Mouse (Mus musculus) E14TG2a.4 (cell line): ENCODE measurements around the gene Nlrc5.

Experiments
- H3K27me3 ChIP-seq: 2 replicates; pipeline ENCODE4 v1.6.1; 2014; ENCODE audit warnings: low read length, control low read depth; ENCODE audit not compliant: insufficient read depth
- H3K36me3 ChIP-seq: 2 replicates; pipeline ENCODE4 v1.6.1; 2014; ENCODE audit warnings: low read length, control low read depth; ENCODE audit not compliant: insufficient read depth
- H3K4me1 ChIP-seq: replicated peaks from 2 replicates; pipeline ENCODE4 v1.6.1; 2014; ENCODE audit warnings: low read depth, low read length, control low read depth
- H3K4me3 ChIP-seq: replicated peaks from 2 replicates; pipeline ENCODE4 v1.5.1; 2014; ENCODE audit warnings: mild to moderate bottlenecking, low read length
- H3K9me3 ChIP-seq: 2 replicates; pipeline ENCODE4 v1.6.1; 2014; ENCODE audit warnings: low read length, control low read depth
- CTCF ChIP-seq: conservative IDR thresholded peaks from 2 replicates; pipeline ENCODE4 v1.5.1; 2014; ENCODE audit warnings: low read length
- NANOG ChIP-seq: IDR thresholded peaks from 2 replicates; pipeline ENCODE4 v1.6.1; 2014; ENCODE audit warnings: borderline replicate concordance, low read length, mixed read lengths
- POU5F1 ChIP-seq: IDR thresholded peaks from 2 replicates; pipeline ENCODE4 v1.6.1; 2014; ENCODE audit warnings: low read length, borderline replicate concordance

Nlrc5 gene

GRCm38 (mm10) chr8:94566446-94567158, 132.4 kb downstream of the Nlrc5 start:
- peaks cover 31% of the 10 kb centered on the region for H3K4me1 ChIP-seq
- TF ChIP-seq NANOG: no peak
- no peak for TF ChIP-seq POU5F1
- TF ChIP-seq CTCF: no peak

DNA sequence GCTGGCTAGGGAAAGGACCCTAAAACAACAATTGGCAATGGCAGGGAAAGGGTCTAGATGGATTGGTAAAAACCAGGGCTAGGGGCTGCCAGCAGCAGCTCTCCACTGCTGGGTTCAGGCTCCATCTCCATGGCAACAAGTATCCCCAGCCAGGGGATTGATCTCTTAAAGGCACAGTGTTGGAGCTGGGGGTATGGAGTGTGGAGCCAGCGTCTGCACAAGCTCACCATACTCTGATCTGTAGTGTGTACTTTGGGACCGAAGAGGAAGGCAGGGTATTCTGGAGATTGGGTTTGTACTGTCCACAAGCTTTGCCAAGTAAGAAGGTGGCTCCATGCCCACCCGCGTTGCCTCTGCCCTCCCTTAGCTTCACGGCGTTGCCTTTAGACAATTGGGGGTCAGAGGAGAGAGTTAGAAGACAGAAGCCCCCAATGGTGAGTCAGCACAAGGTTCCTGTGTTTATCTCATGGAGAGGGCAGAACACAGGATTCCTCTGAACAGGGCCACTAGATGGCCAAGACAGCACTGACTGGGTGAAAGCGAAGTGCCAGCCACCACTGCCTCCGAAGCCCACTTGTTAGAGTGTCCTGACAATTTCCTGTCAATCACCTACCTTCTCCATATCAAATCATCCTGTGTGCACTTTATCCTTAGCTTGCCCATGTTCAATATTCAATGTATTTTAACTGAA, 133.1 kb downstream of the Nlrc5 start:
- Histone ChIP-seq H3K36me3 (no peaks in the 10 kb centered on the region), H3K27me3 (peaks cover 1% of the 10 kb centered on the region; the same call in 1 of the 2 replicates), H3K4me3 (no peak overlapping the region), H3K4me1 (peaks cover 31% of the 10 kb centered on the region), H3K9me3 (no peaks in the 10 kb centered on the region)
- TF ChIP-seq NANOG: no peak
- TF ChIP-seq CTCF: no peak

More at GRCm38 (mm10) chr8:94566446-94567158, 132.4 kb downstream of the Nlrc5 start:
- no peaks in the 10 kb centered on the region for H3K36me3 ChIP-seq
- H3K27me3 ChIP-seq: peaks cover 3% of the 10 kb centered on the region; the same call in 1 of the 2 replicates
- H3K9me3 ChIP-seq: no peaks in the 10 kb centered on the region
- H3K4me3 ChIP-seq: no peak overlapping the region

- TF ChIP-seq POU5F1 (no peak), NANOG (no peak), CTCF (no peak)
- Histone ChIP-seq H3K36me3 (peaks cover 5% of the 10 kb centered on the region), H3K9me3 (no peaks in the 10 kb centered on the region), H3K4me1 (peaks cover 31% of the 10 kb centered on the region), H3K4me3 (no peak overlapping the region), H3K27me3 (no peaks in the 10 kb centered on the region)
Measured at GRCm38 (mm10) chr8:94568098-94568497, 133.9 kb downstream of the Nlrc5 start.

GRCm38 (mm10) chr8:94569419-94569818, 135.3 kb downstream of the Nlrc5 start:
- peaks cover 31% of the 10 kb centered on the region for H3K4me1 ChIP-seq
- no peak for TF ChIP-seq POU5F1
- no peak for TF ChIP-seq NANOG
- no peak for TF ChIP-seq CTCF

DNA sequence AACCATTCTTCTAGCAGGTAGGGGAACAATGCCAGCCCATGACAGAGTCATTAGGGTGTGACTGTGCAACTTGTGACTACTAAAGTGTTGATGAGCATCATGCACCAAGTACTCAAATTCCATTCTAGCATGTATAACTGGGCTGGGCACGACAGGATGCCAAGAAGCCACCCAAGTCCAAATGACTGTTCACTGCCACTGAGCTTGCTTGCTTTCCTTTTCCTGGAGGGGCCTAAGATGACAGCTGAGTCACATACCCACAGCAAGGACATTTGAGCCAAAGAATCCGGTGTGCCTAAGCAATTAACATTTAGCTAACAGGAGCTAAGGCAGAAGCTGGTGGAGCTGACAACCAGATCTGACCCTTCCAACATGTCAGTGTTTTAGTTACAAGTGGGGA, 137.7 kb downstream of the Nlrc5 start:
- Histone ChIP-seq H3K4me1 (peaks cover 26% of the 10 kb centered on the region), H3K9me3 (no peaks in the 10 kb centered on the region), H3K4me3 (no peak overlapping the region), H3K36me3 (peaks cover 43% of the 10 kb centered on the region), H3K27me3 (no peaks in the 10 kb centered on the region)
- TF ChIP-seq POU5F1 (no peak), NANOG (no peak), CTCF (no peak)

More at GRCm38 (mm10) chr8:94569419-94569818, 135.3 kb downstream of the Nlrc5 start:
- Histone ChIP-seq H3K9me3 (no peaks in the 10 kb centered on the region), H3K4me3 (no peak overlapping the region), H3K27me3 (no peaks in the 10 kb centered on the region), H3K36me3 (peaks cover 19% of the 10 kb centered on the region)

GRCm38 (mm10) chr8:94574159-94574907, 140.2 kb downstream of the Nlrc5 start:
- Histone ChIP-seq H3K27me3 (no peaks in the 10 kb centered on the region), H3K36me3 (peaks cover 68% of the 10 kb centered on the region), H3K9me3 (no peaks in the 10 kb centered on the region), H3K4me3 (no peak overlapping the region), H3K4me1 (peaks cover 7% of the 10 kb centered on the region; the same call in 1 of the 2 replicates)
- TF ChIP-seq NANOG (no peak), POU5F1 (no peak), CTCF (no peak)

- Histone ChIP-seq H3K36me3 (peaks cover 74% of the 10 kb centered on the region), H3K4me3 (no peak overlapping the region), H3K9me3 (no peaks in the 10 kb centered on the region), H3K4me1 (no peaks in the 10 kb centered on the region), H3K27me3 (no peaks in the 10 kb centered on the region)
- no peak for TF ChIP-seq NANOG
- TF ChIP-seq CTCF: no peak
- no peak for TF ChIP-seq POU5F1
Measured at GRCm38 (mm10) chr8:94575148-94575547, 141.0 kb downstream of the Nlrc5 start.
